Mouse (Mus musculus) spleen, adult 2 months (tissue): Measurements from ENCODE around the gene Cracr2b. TPM values are rescaled to one million over a fixed set of nuclear protein-coding genes. Genes with fewer than 3 reads are reported as not detected.

Experiments
- DNase-seq, 2 experiments: peaks; one replicate each; pipeline versions ENCODE4 v3.0.0 to v3.0.0-alpha.2; 2012 to 2021; ENCODE audit warnings: low spot score in 2 of 2, low read depth in 1 of 2
- H3K27ac ChIP-seq: fragments of 200-500 bp; 2 replicates; pipeline ENCODE4 v1.5.1; 2012; ENCODE audit warnings: low read length, inconsistent platforms; ENCODE audit not compliant: insufficient read depth
- H3K27me3 ChIP-seq: fragments of 200-500 bp; 2 replicates; pipeline ENCODE4 v1.6.1; 2012; ENCODE audit warnings: mild to moderate bottlenecking, moderate library complexity, low read length, inconsistent platforms; ENCODE audit not compliant: control insufficient read depth, insufficient read depth
- H3K36me3 ChIP-seq: fragments of 200-500 bp; 2 replicates; pipeline ENCODE4 v1.6.1; 2012; ENCODE audit warnings: mild to moderate bottlenecking, low read length, inconsistent platforms; ENCODE audit not compliant: control insufficient read depth, insufficient read depth
- H3K4me1 ChIP-seq: fragments of 200-500 bp; 2 replicates; pipeline ENCODE4 v1.6.1; 2011; ENCODE audit warnings: inconsistent platforms; ENCODE audit not compliant: control insufficient read depth, insufficient read depth, insufficient read length
- H3K4me3 ChIP-seq: fragments of 200-500 bp; 2 replicates; pipeline ENCODE4 v1.5.1; 2011; ENCODE audit warnings: mild to moderate bottlenecking, inconsistent platforms; ENCODE audit not compliant: insufficient read depth, insufficient read length; ENCODE audit errors: extremely low read depth
- CTCF ChIP-seq: fragments of 200-500 bp; IDR thresholded peaks from 2 replicates; pipeline ENCODE4 v1.5.1; 2011; ENCODE audit warnings: mild to moderate bottlenecking, inconsistent platforms; ENCODE audit not compliant: insufficient read depth, insufficient read length, insufficient replicate concordance; ENCODE audit errors: extremely low read depth
- POLR2A ChIP-seq: fragments of 200-500 bp; IDR thresholded peaks from 2 replicates; pipeline ENCODE4 v1.6.1; 2011; ENCODE audit warnings: low read depth, low read length, inconsistent platforms
- WGBS: fragments of 180-500 bp; shearing (Covaris S2); methylation state at CpG from one replicate; pipeline ENCODE4 v1.1.7; 2018; 5-methylcytosine and 5-hydroxymethylcytosine counted together
- polyA plus RNA-seq: library from polyadenylated mRNA; depleted of rRNA; stranded (reverse); fragments of >200 nt; gene quantifications from 2 replicates; pipeline ENCODE4 v1.2.3, GENCODE M21; 2012

Cracr2b gene
- polyA plus RNA-seq, 1 experiment, result 17.7 TPM

GRCm38 (mm10) chr7:141460001-141460390, 898 bp upstream of the Cracr2b start:
- Histone ChIP-seq H3K36me3 (peaks cover 22% of the 10 kb centered on the region), H3K4me3 (no peak overlapping the region), H3K4me1 (peaks cover 12% of the 10 kb centered on the region), H3K27ac (no peak overlapping the region), H3K27me3 (peaks cover 5% of the 10 kb centered on the region)
- 83% methylated on average over 5 of the region's 5 CpGs for WGBS
- DNase-seq, result no peak
- TF ChIP-seq POLR2A, result no peak
- no peak for TF ChIP-seq CTCF

DNA sequence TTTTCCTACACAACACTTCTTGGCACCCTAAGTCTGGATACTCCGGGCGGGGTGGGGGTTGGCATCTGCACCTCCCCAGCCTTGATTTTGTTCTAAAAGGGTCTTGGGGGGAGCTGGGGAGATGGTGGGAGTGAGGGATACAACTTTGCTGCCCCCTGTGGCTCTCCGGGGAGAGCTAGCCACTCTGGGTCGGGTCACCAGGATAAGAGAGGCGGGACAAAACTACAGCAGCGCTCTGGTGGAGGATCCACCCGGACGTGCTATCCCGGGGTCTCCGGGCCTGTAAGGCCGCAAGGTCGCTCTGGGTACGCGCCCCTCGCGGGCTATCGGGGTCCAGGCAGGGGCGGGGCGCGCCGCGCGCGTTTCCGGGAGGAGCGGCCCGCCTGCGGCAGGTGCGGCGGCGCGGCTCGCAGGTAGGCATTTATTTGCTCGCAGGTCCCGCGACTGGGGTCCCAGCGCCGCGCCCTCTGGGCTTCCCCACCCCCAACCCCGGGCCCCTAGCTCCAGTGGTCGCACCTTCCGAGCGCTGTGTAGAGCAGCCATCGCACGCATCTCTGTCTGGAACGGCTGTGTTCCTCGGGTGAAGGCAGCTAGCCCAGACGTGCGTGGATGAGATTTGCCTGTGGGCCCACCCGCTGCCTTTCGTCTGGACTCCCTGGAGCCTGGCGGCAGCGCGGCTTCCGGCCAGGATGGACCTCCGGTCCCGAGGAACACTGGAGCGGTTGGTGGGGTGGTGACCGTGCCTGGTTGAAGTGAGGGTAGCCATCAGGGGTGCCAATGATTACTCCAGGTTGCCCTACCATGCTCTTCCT, 833 bp downstream of the Cracr2b start:
- Histone ChIP-seq H3K27me3 (peaks cover 5% of the 10 kb centered on the region), H3K27ac (no peak overlapping the region; the same call in 1 of the 2 replicates), H3K4me3 (peak overlapping the region; percentile 31; the same call in 1 of the 2 replicates), H3K36me3 (peaks cover 22% of the 10 kb centered on the region), H3K4me1 (peaks cover 8% of the 10 kb centered on the region)
- 9% methylated on average over 53 of the region's 59 CpGs for WGBS
- no peak for DNase-seq
- TF ChIP-seq CTCF (0 out of 2 replicates have a peak, but pooled peaks have one; percentile 1), POLR2A (no peak)

- no peak for TF ChIP-seq POLR2A
- no peak for TF ChIP-seq CTCF
- Histone ChIP-seq H3K27me3 (peaks cover 5% of the 10 kb centered on the region), H3K27ac (no peak overlapping the region), H3K36me3 (peaks cover 20% of the 10 kb centered on the region), H3K4me1 (peaks cover 8% of the 10 kb centered on the region), H3K4me3 (peak overlapping the region; percentile 17; the same call in 1 of the 2 replicates)
- DNase-seq, result no peak
- WGBS, result 43% methylated on average over 5 of the region's 5 CpGs
Observed at GRCm38 (mm10) chr7:141462333-141462821, 1.5 kb downstream of the Cracr2b start.

DNA sequence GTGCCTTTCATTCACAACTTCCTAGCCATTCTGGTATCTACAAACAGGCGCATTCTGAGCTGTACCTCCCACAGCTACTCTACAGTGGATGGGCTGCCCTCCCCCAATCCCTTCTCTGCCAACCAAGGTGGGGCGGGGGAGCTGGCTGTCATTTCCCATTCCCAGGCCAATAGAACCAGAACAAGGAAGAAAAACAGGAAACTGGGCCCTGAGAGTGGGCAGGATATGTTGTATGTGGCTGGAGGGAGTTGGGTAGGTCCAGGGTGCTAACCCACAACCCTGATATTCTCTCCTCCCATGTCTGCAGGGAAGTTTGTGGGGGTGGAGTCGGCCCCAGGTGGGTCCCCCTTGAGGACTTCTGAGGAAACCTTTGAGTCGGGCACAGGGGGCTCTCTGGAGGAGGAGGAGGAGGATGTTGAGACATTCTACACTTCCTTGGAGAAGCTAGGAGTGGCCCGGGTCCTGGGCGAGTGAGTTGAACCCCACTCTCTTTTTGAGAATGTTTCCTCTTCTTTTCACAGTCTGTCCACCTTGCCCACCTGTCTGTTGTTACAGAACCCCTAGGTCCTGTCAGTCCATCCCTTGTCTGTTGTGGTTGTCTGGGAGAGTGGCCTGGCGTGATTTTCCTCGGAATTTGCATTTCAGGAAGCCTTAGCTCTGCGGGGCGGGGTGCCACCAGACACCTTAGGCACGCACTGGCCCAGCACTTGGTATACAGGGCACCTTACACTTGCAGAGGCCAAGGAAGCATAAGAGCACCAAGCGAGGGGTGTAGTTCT, 3.1 kb downstream of the Cracr2b start:
- H3K4me3 ChIP-seq, result no peak overlapping the region
- no peak overlapping the region for H3K27ac ChIP-seq
- TF ChIP-seq CTCF (no peak), POLR2A (no peak)
- H3K4me1 ChIP-seq, result peaks cover 18% of the 10 kb centered on the region
- DNase-seq, result no peak
- H3K36me3 ChIP-seq, result peaks cover 8% of the 10 kb centered on the region
- WGBS, result 41% methylated on average over 12 of the region's 12 CpGs
- H3K27me3 ChIP-seq, result peaks cover 5% of the 10 kb centered on the region

- Histone ChIP-seq H3K27me3 (peaks cover 5% of the 10 kb centered on the region), H3K4me1 (peaks cover 23% of the 10 kb centered on the region), H3K36me3 (peaks cover 2% of the 10 kb centered on the region), H3K4me3 (no peak overlapping the region), H3K27ac (no peak overlapping the region)
- TF ChIP-seq CTCF, result no peak
- DNase-seq, result no peak
- 13% methylated on average over 38 of the region's 38 CpGs for WGBS
Observed at GRCm38 (mm10) chr7:141464603-141465201, 3.8 kb downstream of the Cracr2b start.

DNA sequence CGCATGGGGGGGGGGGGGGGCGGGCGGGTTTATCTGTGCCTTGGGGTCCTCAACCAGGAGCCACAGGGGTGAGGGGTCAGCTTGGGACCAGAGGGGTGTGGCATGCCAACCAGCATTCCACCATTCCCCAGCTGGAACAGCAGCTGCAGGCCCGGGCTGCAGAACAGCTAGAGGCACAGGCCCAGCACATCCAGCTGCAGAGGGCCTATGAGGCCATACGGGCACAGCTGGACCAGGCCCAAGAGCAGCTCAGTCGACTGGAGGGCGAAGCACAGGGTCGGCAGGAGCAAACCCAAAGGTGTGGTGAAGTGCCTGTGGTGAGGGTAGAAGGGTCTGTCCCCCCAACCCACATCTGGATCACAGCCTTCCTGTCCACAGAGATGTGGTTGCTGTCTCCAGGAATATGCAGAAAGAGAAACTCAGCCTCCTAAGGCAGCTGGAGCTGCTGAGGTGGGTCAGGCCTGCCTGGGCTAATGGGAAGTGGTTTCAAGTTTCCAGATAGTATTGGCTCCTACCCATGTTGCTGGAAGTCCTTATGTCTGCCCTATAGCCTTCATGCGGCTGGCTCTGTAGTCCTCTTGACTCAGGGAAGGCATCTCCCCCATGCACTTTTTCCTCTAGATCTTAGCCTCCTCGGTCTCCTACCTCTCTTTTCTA, 4.6 kb downstream of the Cracr2b start:
- Histone ChIP-seq H3K4me1 (peaks cover 23% of the 10 kb centered on the region), H3K4me3 (no peak overlapping the region), H3K27ac (no peak overlapping the region; the same call in 1 of the 2 replicates), H3K27me3 (peaks cover 5% of the 10 kb centered on the region), H3K36me3 (peaks cover 5% of the 10 kb centered on the region)
- DNase-seq, result no peak
- WGBS, result 51% methylated on average over 8 of the region's 10 CpGs
- TF ChIP-seq POLR2A (no peak), CTCF (no peak)
